Mouse (Mus musculus) cortical plate, adult 2 months (tissue): ENCODE results near the gene Ptprn2.

ENCODE experiments used
- CTCF ChIP-seq: fragments of 200-500 bp; IDR thresholded peaks from 2 replicates; pipeline ENCODE4 v1.5.1; 2011; ENCODE audit warnings: mild to moderate bottlenecking, control low read depth, low read length; ENCODE audit not compliant: insufficient read depth; ENCODE audit errors: extremely low read depth
- POLR2A ChIP-seq: fragments of 200-500 bp; IDR thresholded peaks from 2 replicates; pipeline ENCODE4 v1.6.1; 2011; ENCODE audit warnings: mild to moderate bottlenecking, low read length, control low read depth; ENCODE audit not compliant: insufficient read depth; ENCODE audit errors: extremely low read depth

DNA sequence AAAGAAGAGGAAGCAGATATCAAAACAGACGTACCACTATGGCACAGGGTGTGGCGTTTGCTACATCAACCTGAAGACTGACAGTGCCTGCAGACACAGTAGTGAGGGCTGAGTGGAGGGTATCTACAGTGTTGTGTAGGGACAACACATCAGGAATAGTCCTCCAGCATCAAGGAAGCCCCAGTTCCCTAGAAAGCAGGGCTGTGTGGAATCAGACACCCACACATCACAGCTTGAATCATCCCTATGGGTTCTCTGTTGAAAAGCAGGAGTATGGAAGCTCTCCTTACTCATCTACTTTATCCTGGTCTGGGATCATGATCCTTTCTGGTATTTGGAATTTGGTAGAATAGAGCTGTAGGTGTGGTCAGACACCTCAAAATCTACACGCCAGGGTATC lies 287.8 kb downstream of the Ptprn2 start:
- TF ChIP-seq POLR2A = no peak
- TF ChIP-seq CTCF = no peak
